Mouse (Mus musculus) stomach, postnatal 0 days (tissue): ENCODE data around the gene Sec24c. TPM values are rescaled to one million over a fixed set of nuclear protein-coding genes. Genes with fewer than 3 reads are reported as not detected.

Experiments used
- ATAC-seq: fragments of 200-750 bp; cut with Nextera tagmentation; 2 replicates; pipeline ENCODE4 v1.8.0; 2017; ENCODE audit not compliant: low FRiP score, low TSS enrichment
- DNase-seq: peaks from one replicate; pipeline ENCODE4 v3.0.0-alpha.2; 2016; ENCODE audit warnings: low spot score
- H3K27ac ChIP-seq: fragments of 300-500 bp; sonication (generic); replicated peaks from 2 replicates; pipeline ENCODE4 v1.5.1; 2014; ENCODE audit warnings: mild to moderate bottlenecking, control low read depth
- H3K27me3 ChIP-seq: fragments of 300-500 bp; sonication (generic); 2 replicates; pipeline ENCODE4 v1.6.1; 2014; ENCODE audit warnings: low read length; ENCODE audit not compliant: control insufficient read depth, insufficient read depth
- H3K36me3 ChIP-seq: fragments of 300-500 bp; sonication (generic); 2 replicates; pipeline ENCODE4 v1.6.1; 2014; ENCODE audit warnings: low read length, mixed read lengths; ENCODE audit not compliant: control insufficient read depth, insufficient read depth
- H3K4me1 ChIP-seq: fragments of 300-500 bp; sonication (generic); replicated peaks from 2 replicates; pipeline ENCODE4 v1.6.1; 2014; ENCODE audit warnings: antibody characterized with exemption; ENCODE audit not compliant: control insufficient read depth, insufficient read depth
- H3K4me2 ChIP-seq: fragments of 300-500 bp; sonication (generic); replicated peaks from 2 replicates; pipeline ENCODE4 v1.6.1; 2014; ENCODE audit warnings: low read depth, mild to moderate bottlenecking, control low read depth, moderate library complexity
- H3K4me3 ChIP-seq: fragments of 300-500 bp; sonication (generic); 2 replicates; pipeline ENCODE4 v1.5.1; 2014; ENCODE audit warnings: low read depth, low read length, control low read depth
- H3K9ac ChIP-seq: fragments of 300-500 bp; sonication (generic); 2 replicates; pipeline ENCODE4 v1.6.1; 2014; ENCODE audit warnings: mild to moderate bottlenecking, low read length, control low read depth, mixed read lengths
- H3K9me3 ChIP-seq: fragments of 300-500 bp; sonication (generic); 2 replicates; pipeline ENCODE4 v1.6.1; 2016; ENCODE audit warnings: low read length; ENCODE audit not compliant: control insufficient read depth
- CTCF ChIP-seq: IDR thresholded peaks from 2 replicates; pipeline ENCODE4 v1.5.1; 2016; ENCODE audit warnings: antibody characterized with exemption, low read depth, mild to moderate bottlenecking, moderate library complexity
- EP300 ChIP-seq: optimal IDR thresholded peaks from 2 replicates; pipeline ENCODE3; 2016; ENCODE audit warnings: antibody characterized with exemption
- WGBS: fragments of 180-500 bp; shearing (Covaris S2); extraction: QIAGEN DNeasy Blood & Tissue Kit; methylation state at CpG from one replicate; pipeline ENCODE4 v1.1.7; 2014; 5-methylcytosine and 5-hydroxymethylcytosine counted together
- microRNA-seq: library from miRNA; unstranded; fragments of <30 nt; microRNA quantifications from one replicate; pipeline ENCODE4, GENCODE M21; 2016
- polyA plus RNA-seq: library from polyadenylated mRNA; unstranded; fragments of >200 nt; fragmentation: Nextera tagmentation; extraction: Ambion mirVana; gene quantifications from 2 replicates; pipeline ENCODE4 v1.2.1, GENCODE M21; 2015

The Sec24c gene
- polyA plus RNA-seq, 1 experiment from 2014 or later, result 41.4 TPM

DNA sequence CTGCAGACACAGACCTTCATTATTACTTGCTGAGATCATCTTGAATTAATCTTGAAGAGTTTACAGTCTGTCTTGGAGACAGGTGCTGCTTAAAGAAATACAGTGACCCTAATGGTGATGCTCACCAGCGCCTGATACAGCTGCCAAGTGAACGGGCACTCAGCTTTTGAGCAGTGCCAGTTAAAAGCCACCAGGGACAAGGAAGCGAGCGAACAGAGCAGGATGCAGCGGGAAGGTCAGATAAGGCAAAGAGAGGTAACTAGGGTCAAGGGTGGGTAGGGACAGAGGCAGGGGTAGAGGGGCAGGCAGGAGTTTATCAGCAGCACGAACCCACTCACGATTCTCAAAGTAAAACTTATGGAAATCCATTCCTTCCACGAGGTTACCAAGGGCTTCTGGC is 64.4 kb downstream of the Sec24c start:
- Histone ChIP-seq H3K27me3 (no peaks in the 10 kb centered on the region), H3K4me1 (peaks cover 3% of the 10 kb centered on the region; the same call in 1 of the 2 replicates), H3K9me3 (no peaks in the 10 kb centered on the region), H3K4me2 (no peak overlapping the region), H3K9ac (no peak overlapping the region), H3K4me3 (no peak overlapping the region), H3K36me3 (peaks cover 6% of the 10 kb centered on the region; the same call in 1 of the 2 replicates), H3K27ac (peak overlapping the region; percentile 20; the same call in 1 of the 2 replicates)
- TF ChIP-seq EP300 (no peak), CTCF (no peak)
- DNase-seq (no peak), ATAC-seq (no peak)
- 79% methylated on average over 8 of the region's 8 CpGs for WGBS

DNA sequence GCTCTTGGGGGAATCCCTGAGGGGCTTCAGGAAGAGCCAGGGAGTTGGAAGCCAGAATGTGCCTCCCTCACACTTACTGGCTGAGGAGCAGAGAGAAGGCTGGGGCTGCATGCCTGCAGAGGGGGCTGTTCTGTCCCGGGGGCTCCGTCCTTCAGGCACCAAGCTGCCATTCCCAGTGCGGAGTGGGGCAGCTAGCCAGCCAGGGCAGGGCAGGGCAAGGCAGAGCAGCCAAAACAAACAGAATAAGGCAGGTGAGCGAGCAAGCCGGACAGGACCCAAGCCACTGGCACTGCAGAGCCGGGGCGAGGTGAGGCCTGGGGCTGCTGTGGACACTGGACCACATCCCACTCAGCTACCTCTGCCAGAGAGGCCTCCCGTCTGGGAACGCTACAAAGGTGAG is 67.2 kb downstream of the Sec24c start:
- no peaks in the 10 kb centered on the region for H3K27me3 ChIP-seq

DNA sequence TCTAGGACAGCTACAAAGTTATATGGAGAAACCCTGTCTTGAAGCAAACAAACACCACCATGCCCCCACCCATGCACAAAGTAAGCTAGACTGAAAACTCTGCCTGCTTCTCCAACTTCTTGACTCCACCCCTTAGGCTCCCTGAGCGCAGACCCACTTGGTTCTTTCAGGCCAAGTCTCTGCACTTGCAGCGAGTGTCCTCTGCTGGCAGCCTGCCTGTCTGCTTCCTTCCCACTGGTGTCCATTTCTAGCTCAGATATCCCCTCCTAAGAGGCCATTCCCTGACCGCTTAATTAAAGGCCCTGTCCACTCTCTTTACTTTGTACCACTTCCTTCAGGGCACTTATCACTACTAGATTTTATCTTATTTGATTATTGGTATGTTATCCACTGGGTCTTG is 69.5 kb downstream of the Sec24c start:
- no peaks in the 10 kb centered on the region for H3K27me3 ChIP-seq
- 63% methylated on average over 3 of the region's 3 CpGs for WGBS
- no peak overlapping the region for H3K9ac ChIP-seq
- H3K4me1 ChIP-seq, result no peaks in the 10 kb centered on the region
- H3K27ac ChIP-seq, result no peak overlapping the region
- no peak overlapping the region for H3K4me2 ChIP-seq
- TF ChIP-seq EP300, result no peak
- peak; percentile 38 for TF ChIP-seq CTCF
- H3K36me3 ChIP-seq, result peaks cover 21% of the 10 kb centered on the region
- no peak for ATAC-seq
- H3K9me3 ChIP-seq, result no peaks in the 10 kb centered on the region
- DNase-seq, result no peak
- no peak overlapping the region for H3K4me3 ChIP-seq

More for the DNA sequence above, 67.2 kb downstream of the Sec24c start:
- H3K9ac ChIP-seq, result 0 out of 2 replicates have a peak overlapping the region, but pooled peaks have one; percentile 31
- no peak overlapping the region for H3K4me3 ChIP-seq
- peak; percentile 34; the same call in 1 of the 2 replicates for ATAC-seq
- TF ChIP-seq EP300 (no peak), CTCF (0 out of 2 replicates have a peak, but pooled peaks have one; percentile 12)
- H3K4me2 ChIP-seq, result no peak overlapping the region
- H3K27ac ChIP-seq, result no peak overlapping the region
- H3K9me3 ChIP-seq, result no peaks in the 10 kb centered on the region
- peaks cover 17% of the 10 kb centered on the region for H3K36me3 ChIP-seq
- 55% methylated on average over 9 of the region's 9 CpGs for WGBS
- no peaks in the 10 kb centered on the region; the same call in 1 of the 2 replicates for H3K4me1 ChIP-seq
- peak; percentile 76 for DNase-seq

Small RNA genes within 50 kb of the gene (microRNA-seq; reads per million reads assigned to microRNA genes)
- gene Mir6946, result not detected

Other genes with a start within 250 kb of the Sec24c start
- gene Cfap70, start 222.1 kb upstream of the Sec24c start, polyA plus RNA-seq, result 0.16 and 0.25 TPM in 2 replicates
- 82.4 and 86.3 TPM in 2 replicates for gene Anxa7, start 194.2 kb upstream of the Sec24c start, polyA plus RNA-seq
- 0.18 and 0.38 TPM in 2 replicates for gene Mss51, start 177.4 kb upstream of the Sec24c start, polyA plus RNA-seq
- gene Ppp3cb, start 127.7 kb upstream of the Sec24c start, polyA plus RNA-seq, result 21.2 and 22.7 TPM in 2 replicates
- 3.3 and 3.4 TPM in 2 replicates for gene Usp54, start 33.2 kb upstream of the Sec24c start, polyA plus RNA-seq
- gene Myoz1, start 17.8 kb upstream of the Sec24c start, polyA plus RNA-seq, result 0.10 TPM in 1 of 2 replicates, not detected in the other
- 0.30 and 0.42 TPM in 2 replicates for gene Synpo2l, start 6.0 kb upstream of the Sec24c start, polyA plus RNA-seq
- 13.0 and 13.7 TPM in 2 replicates for gene Fut11, start 20.7 kb downstream of the Sec24c start, polyA plus RNA-seq
- gene Chchd1, start 28.7 kb downstream of the Sec24c start, polyA plus RNA-seq, result 145 and 159 TPM in 2 replicates
- gene Zswim8, start 33.2 kb downstream of the Sec24c start, polyA plus RNA-seq, result 13.6 and 13.7 TPM in 2 replicates
- 9.6 and 12.0 TPM in 2 replicates for gene Ndst2, start 60.3 kb downstream of the Sec24c start, polyA plus RNA-seq
- gene Camk2g, start 119.8 kb downstream of the Sec24c start, polyA plus RNA-seq, result 35.0 and 38.6 TPM in 2 replicates
- gene Plau, start 162.4 kb downstream of the Sec24c start, polyA plus RNA-seq, result 2.1 and 3.1 TPM in 2 replicates